Mouse (Mus musculus) E14TG2a.4 (cell line): ENCODE data around the gene Gcnt1.

Experiments used
- CTCF ChIP-seq: conservative IDR thresholded peaks from 2 replicates; pipeline ENCODE4 v1.5.1; 2014; ENCODE audit warnings: low read length
- NANOG ChIP-seq: IDR thresholded peaks from 2 replicates; pipeline ENCODE4 v1.6.1; 2014; ENCODE audit warnings: borderline replicate concordance, low read length, mixed read lengths
- POU5F1 ChIP-seq: IDR thresholded peaks from 2 replicates; pipeline ENCODE4 v1.6.1; 2014; ENCODE audit warnings: low read length, borderline replicate concordance

DNA sequence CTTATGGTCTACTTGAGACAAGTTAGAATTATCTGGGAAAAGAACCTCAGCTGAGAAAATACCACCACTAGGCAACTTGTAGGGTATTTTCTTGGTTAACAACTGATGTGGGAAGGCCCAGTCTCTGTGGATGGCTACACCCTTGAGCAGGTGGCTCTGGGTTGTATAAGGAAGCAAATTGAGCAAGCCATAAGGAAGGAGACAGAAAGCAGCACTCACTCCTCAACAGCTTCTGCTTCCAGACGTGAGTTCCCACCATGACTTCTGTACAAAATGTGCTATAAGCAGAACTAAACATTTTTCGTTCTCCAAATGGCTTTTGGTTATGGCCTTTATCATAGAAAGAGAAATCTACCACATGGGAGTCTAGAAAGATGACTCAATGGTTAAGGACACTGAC, 58.2 kb downstream of the Gcnt1 start:
- TF ChIP-seq CTCF: no peak
- no peak for TF ChIP-seq POU5F1
- no peak for TF ChIP-seq NANOG
